Mouse (Mus musculus): ENCODE results near the gene Sumo2. TPM values are rescaled to one million over a fixed set of nuclear protein-coding genes. Genes with fewer than 3 reads are reported as not detected.
"Not testable (repeated sequence)": the region's sequence is repeated elsewhere in the genome, so short reads cannot be mapped to it uniquely, and the experiment has no call there.

Gene Sumo2
- polyA plus RNA-seq, 1 experiment from 2014 or later = 1,615 TPM

GRCm38 (mm10) chr11:115478296-115478938, 57.7 kb downstream of the Sumo2 start:
- Histone ChIP-seq H3K4me1 (ENCODE audit: control insufficient read depth, insufficient read depth, low read length) (peaks cover 9% of the 10 kb centered on the region; the same call in 1 of the 2 replicates), H3K36me3 (ENCODE audit: control insufficient read depth, insufficient read depth, low read length) (no peaks in the 10 kb centered on the region), H3K9me3 (ENCODE audit: control insufficient read depth, low read length) (no peaks in the 10 kb centered on the region), H3K4me2 (no peak overlapping the region), H3K27ac (ENCODE audit: low read depth, low read length) (no peak overlapping the region), H3K27me3 (ENCODE audit: control insufficient read depth, insufficient read depth, low read length) (no peaks in the 10 kb centered on the region), H3K4me3 (ENCODE audit: low read depth, low read length) (no peak overlapping the region), H3K9ac (ENCODE audit: low read length) (no peak overlapping the region)
- WGBS = 84% methylated on average over 9 of the region's 9 CpGs
- ATAC-seq (ENCODE audit: low FRiP score) (no peak), DNase-seq (ENCODE audit: low spot score, missing footprints) (no peak)

GRCm38 (mm10) chr11:115477388-115477787, 58.7 kb downstream of the Sumo2 start:
- WGBS = 90% methylated on average over 7 of the region's 7 CpGs
- ATAC-seq (ENCODE audit: low FRiP score); H3K4me2 ChIP-seq; H3K9me3 ChIP-seq (ENCODE audit: control insufficient read depth, low read length); H3K36me3 ChIP-seq (ENCODE audit: control insufficient read depth, insufficient read depth, low read length); H3K9ac ChIP-seq (ENCODE audit: low read length); DNase-seq (ENCODE audit: low spot score, missing footprints); H3K27ac ChIP-seq (ENCODE audit: low read depth, low read length); H3K4me3 ChIP-seq (ENCODE audit: low read depth, low read length); H3K4me1 ChIP-seq (ENCODE audit: control insufficient read depth, insufficient read depth, low read length); H3K27me3 ChIP-seq (ENCODE audit: control insufficient read depth, insufficient read depth, low read length): not testable (repeated sequence)

- not testable (repeated sequence) for DNase-seq (ENCODE audit: low spot score, missing footprints); H3K36me3 ChIP-seq (ENCODE audit: control insufficient read depth, insufficient read depth, low read length); H3K27ac ChIP-seq (ENCODE audit: low read depth, low read length); H3K9me3 ChIP-seq (ENCODE audit: control insufficient read depth, low read length); H3K4me3 ChIP-seq (ENCODE audit: low read depth, low read length); H3K4me2 ChIP-seq; H3K9ac ChIP-seq (ENCODE audit: low read length); H3K4me1 ChIP-seq (ENCODE audit: control insufficient read depth, insufficient read depth, low read length); H3K27me3 ChIP-seq (ENCODE audit: control insufficient read depth, insufficient read depth, low read length); ATAC-seq (ENCODE audit: low FRiP score)
- WGBS = 86% methylated on average over 4 of the region's 4 CpGs
These were observed 59.4 kb downstream of the Sumo2 start for GRCm38 (mm10) chr11:115476630-115477029.

- peak overlapping the region; percentile 72 for H3K4me3 ChIP-seq (ENCODE audit: low read depth, low read length)
- H3K4me2 ChIP-seq = peak overlapping the region; percentile 71
- H3K9me3 ChIP-seq (ENCODE audit: control insufficient read depth, low read length) = no peaks in the 10 kb centered on the region
- H3K27me3 ChIP-seq (ENCODE audit: control insufficient read depth, insufficient read depth, low read length) = no peaks in the 10 kb centered on the region
- no peaks in the 10 kb centered on the region for H3K36me3 ChIP-seq (ENCODE audit: control insufficient read depth, insufficient read depth, low read length)
- DNase-seq (ENCODE audit: low spot score, missing footprints) (no peak), ATAC-seq (ENCODE audit: low FRiP score) (no peak)
- WGBS = 4% methylated on average over 28 of the region's 28 CpGs
- peak overlapping the region; percentile 76 for H3K9ac ChIP-seq (ENCODE audit: low read length)
- no peak overlapping the region for H3K27ac ChIP-seq (ENCODE audit: low read depth, low read length)
- H3K4me1 ChIP-seq (ENCODE audit: control insufficient read depth, insufficient read depth, low read length) = peaks cover 9% of the 10 kb centered on the region; the same call in 1 of the 2 replicates
These were observed 60.3 kb downstream of the Sumo2 start for GRCm38 (mm10) chr11:115475758-115476237.

GRCm38 (mm10) chr11:115475025-115475757, 60.9 kb downstream of the Sumo2 start, which contains the start of gene Armc7:
Armc7 (plus strand) TSS chr11:115475667.
- Histone ChIP-seq H3K9ac (ENCODE audit: low read length) (peak within 1 kb of the TSS; percentile 76), H3K36me3 (ENCODE audit: control insufficient read depth, insufficient read depth, low read length) (no peaks in the 10 kb centered on the region), H3K4me1 (ENCODE audit: control insufficient read depth, insufficient read depth, low read length) (peaks cover 9% of the 10 kb centered on the region; the same call in 1 of the 2 replicates), H3K4me3 (ENCODE audit: low read depth, low read length) (peak within 1 kb of the TSS; percentile 72), H3K27me3 (ENCODE audit: control insufficient read depth, insufficient read depth, low read length) (no peaks in the 10 kb centered on the region), H3K9me3 (ENCODE audit: control insufficient read depth, low read length) (no peaks in the 10 kb centered on the region), H3K4me2 (peak within 1 kb of the TSS; percentile 71), H3K27ac (ENCODE audit: low read depth, low read length) (peak within 1 kb of the TSS; percentile 71)
- under 1% methylated on average over 26 of the region's 26 CpGs for WGBS
- DNase-seq (ENCODE audit: low spot score, missing footprints) = peak; percentile 98
- ATAC-seq (ENCODE audit: low FRiP score) = peak; percentile 97

GRCm38 (mm10) chr11:115473626-115474275, 62.3 kb downstream of the Sumo2 start:
- ATAC-seq (ENCODE audit: low FRiP score) = peak; percentile 28; the same call in 1 of the 2 replicates
- 22% methylated on average over 15 of the region's 15 CpGs for WGBS
- no peak overlapping the region for H3K4me3 ChIP-seq (ENCODE audit: low read depth, low read length)

More at GRCm38 (mm10) chr11:115473626-115474275, 62.3 kb downstream of the Sumo2 start:
- no peaks in the 10 kb centered on the region for H3K36me3 ChIP-seq (ENCODE audit: control insufficient read depth, insufficient read depth, low read length)
- H3K27ac ChIP-seq (ENCODE audit: low read depth, low read length) = no peak overlapping the region
- H3K9ac ChIP-seq (ENCODE audit: low read length) = no peak overlapping the region
- 0 out of 2 replicates have a peak overlapping the region, but pooled peaks have one; percentile 8 for H3K4me2 ChIP-seq
- H3K9me3 ChIP-seq (ENCODE audit: control insufficient read depth, low read length) = no peaks in the 10 kb centered on the region
- peaks cover 9% of the 10 kb centered on the region; the same call in 1 of the 2 replicates for H3K4me1 ChIP-seq (ENCODE audit: control insufficient read depth, insufficient read depth, low read length)
- H3K27me3 ChIP-seq (ENCODE audit: control insufficient read depth, insufficient read depth, low read length) = no peaks in the 10 kb centered on the region
- DNase-seq (ENCODE audit: low spot score, missing footprints) = peak; percentile 100

Other genes starting within 250 kb of the Sumo2 start
- 0.23 and 0.28 TPM in 2 replicates for gene Fads6, start 238.6 kb downstream of the Sumo2 start, polyA plus RNA-seq (2014; fragmentation: Nextera tagmentation; extraction: Ambion mirVana)
- gene Otop2, start 229.1 kb downstream of the Sumo2 start, polyA plus RNA-seq (2014; fragmentation: Nextera tagmentation; extraction: Ambion mirVana) = not detected in 2 replicates
- gene Ush1g, start 214.2 kb downstream of the Sumo2 start, polyA plus RNA-seq (2014; fragmentation: Nextera tagmentation; extraction: Ambion mirVana) = 0.08 TPM in 1 of 2 replicates, not detected in the other
- gene Otop3, start 201.5 kb downstream of the Sumo2 start, polyA plus RNA-seq (2014; fragmentation: Nextera tagmentation; extraction: Ambion mirVana) = 0.18 and 0.34 TPM in 2 replicates
- gene Hid1, start 168.5 kb downstream of the Sumo2 start, polyA plus RNA-seq (2014; fragmentation: Nextera tagmentation; extraction: Ambion mirVana) = 17.8 and 18.3 TPM in 2 replicates
- 20.6 and 20.9 TPM in 2 replicates for gene Cdr2l, start 154.4 kb downstream of the Sumo2 start, polyA plus RNA-seq (2014; fragmentation: Nextera tagmentation; extraction: Ambion mirVana)
- gene Mrpl58, start 132.5 kb downstream of the Sumo2 start, polyA plus RNA-seq (2014; fragmentation: Nextera tagmentation; extraction: Ambion mirVana) = 268 and 278 TPM in 2 replicates
- 886 and 917 TPM in 2 replicates for gene Atp5h, start 116.3 kb downstream of the Sumo2 start, polyA plus RNA-seq (2014; fragmentation: Nextera tagmentation; extraction: Ambion mirVana)
- gene Kctd2, start 116.1 kb downstream of the Sumo2 start, polyA plus RNA-seq (2014; fragmentation: Nextera tagmentation; extraction: Ambion mirVana) = 21.6 and 24.0 TPM in 2 replicates
- not detected in 2 replicates for gene Trim80, start 95.7 kb downstream of the Sumo2 start, polyA plus RNA-seq (2014; fragmentation: Nextera tagmentation; extraction: Ambion mirVana)
- 0.14 TPM in 1 of 2 replicates, not detected in the other for gene Slc16a5, start 73.8 kb downstream of the Sumo2 start, polyA plus RNA-seq (2014; fragmentation: Nextera tagmentation; extraction: Ambion mirVana)
- gene Armc7, start 60.6 kb downstream of the Sumo2 start, polyA plus RNA-seq (2014; fragmentation: Nextera tagmentation; extraction: Ambion mirVana) = 7.7 and 7.8 TPM in 2 replicates
- gene Nt5c, start 44.4 kb downstream of the Sumo2 start, polyA plus RNA-seq (2014; fragmentation: Nextera tagmentation; extraction: Ambion mirVana) = 68.3 and 69.8 TPM in 2 replicates
- gene Jpt1, start 21.9 kb downstream of the Sumo2 start, polyA plus RNA-seq (2014; fragmentation: Nextera tagmentation; extraction: Ambion mirVana) = 954 and 958 TPM in 2 replicates
- 195 and 197 TPM in 2 replicates for gene Nup85, start 28.2 kb upstream of the Sumo2 start, polyA plus RNA-seq (2014; fragmentation: Nextera tagmentation; extraction: Ambion mirVana)
- 105 TPM in 2 replicates for gene Mrps7, start 67.6 kb upstream of the Sumo2 start, polyA plus RNA-seq (2014; fragmentation: Nextera tagmentation; extraction: Ambion mirVana)
- gene Gga3, start 67.8 kb upstream of the Sumo2 start, polyA plus RNA-seq (2014; fragmentation: Nextera tagmentation; extraction: Ambion mirVana) = 18.7 and 25.1 TPM in 2 replicates
- 14.0 and 16.4 TPM in 2 replicates for gene Mif4gd, start 76.7 kb upstream of the Sumo2 start, polyA plus RNA-seq (2014; fragmentation: Nextera tagmentation; extraction: Ambion mirVana)
- 20.3 and 24.0 TPM in 2 replicates for gene Slc25a19, start 92.0 kb upstream of the Sumo2 start, polyA plus RNA-seq (2014; fragmentation: Nextera tagmentation; extraction: Ambion mirVana)
- 74.3 and 77.7 TPM in 2 replicates for gene Grb2, start 172.3 kb upstream of the Sumo2 start, polyA plus RNA-seq (2014; fragmentation: Nextera tagmentation; extraction: Ambion mirVana)
- 15.1 and 16.7 TPM in 2 replicates for gene Tmem94, start 229.2 kb upstream of the Sumo2 start, polyA plus RNA-seq (2014; fragmentation: Nextera tagmentation; extraction: Ambion mirVana)

All from midbrain, embryonic 11.5 days (tissue).